Mouse (Mus musculus) heart, postnatal 0 days (tissue): ENCODE measurements around the gene Rap1gap2.

Source experiments
- CTCF ChIP-seq: IDR thresholded peaks from 2 replicates; pipeline ENCODE4 v1.5.1; 2016; ENCODE audit warnings: antibody characterized with exemption, control low read depth, low read depth
- EP300 ChIP-seq: IDR thresholded peaks from 2 replicates; pipeline ENCODE4 v1.6.1; 2016; ENCODE audit warnings: antibody characterized with exemption, low read depth

GRCm38 (mm10) chr11:74650576-74651100 lies 39.9 kb upstream of the Rap1gap2 start:
- TF ChIP-seq EP300 (no peak), CTCF (no peak)
